Mouse (Mus musculus) embryo, embryonic 9.5 days (tissue): Measurements from ENCODE around the gene Smox.
"Not testable (repeated sequence)": the region's sequence is repeated elsewhere in the genome, so short reads cannot be mapped to it uniquely, and the experiment has no call there.

ENCODE experiments used
- DNase-seq: peaks from one replicate; pipeline ENCODE4 v3.0.0-alpha.2; 2017; ENCODE audit errors: extremely low spot score

Gene Smox

DNA sequence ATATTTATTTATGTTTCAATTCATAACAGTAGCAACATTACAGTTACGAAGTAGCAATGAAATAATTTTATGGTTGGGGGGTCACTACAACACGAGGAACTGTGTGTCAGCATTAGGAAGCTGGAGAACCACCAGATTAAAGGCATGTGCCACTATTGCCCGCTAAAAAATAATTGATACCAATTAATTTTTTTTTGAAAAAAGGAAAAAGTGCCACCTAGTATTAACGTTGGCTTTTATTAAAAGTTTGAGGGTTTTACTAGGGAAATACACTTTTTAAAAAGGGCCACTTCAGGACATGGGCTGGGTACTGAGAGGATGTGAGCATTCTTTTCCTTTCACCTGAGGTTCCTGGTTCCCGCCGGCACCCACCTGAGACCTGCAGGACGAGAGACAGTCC, at the start of gene Smox:
Gene Smox, plus strand, starts transcription at position 301 of the 400 bp plus-strand sequence.
- no peak for DNase-seq

DNA sequence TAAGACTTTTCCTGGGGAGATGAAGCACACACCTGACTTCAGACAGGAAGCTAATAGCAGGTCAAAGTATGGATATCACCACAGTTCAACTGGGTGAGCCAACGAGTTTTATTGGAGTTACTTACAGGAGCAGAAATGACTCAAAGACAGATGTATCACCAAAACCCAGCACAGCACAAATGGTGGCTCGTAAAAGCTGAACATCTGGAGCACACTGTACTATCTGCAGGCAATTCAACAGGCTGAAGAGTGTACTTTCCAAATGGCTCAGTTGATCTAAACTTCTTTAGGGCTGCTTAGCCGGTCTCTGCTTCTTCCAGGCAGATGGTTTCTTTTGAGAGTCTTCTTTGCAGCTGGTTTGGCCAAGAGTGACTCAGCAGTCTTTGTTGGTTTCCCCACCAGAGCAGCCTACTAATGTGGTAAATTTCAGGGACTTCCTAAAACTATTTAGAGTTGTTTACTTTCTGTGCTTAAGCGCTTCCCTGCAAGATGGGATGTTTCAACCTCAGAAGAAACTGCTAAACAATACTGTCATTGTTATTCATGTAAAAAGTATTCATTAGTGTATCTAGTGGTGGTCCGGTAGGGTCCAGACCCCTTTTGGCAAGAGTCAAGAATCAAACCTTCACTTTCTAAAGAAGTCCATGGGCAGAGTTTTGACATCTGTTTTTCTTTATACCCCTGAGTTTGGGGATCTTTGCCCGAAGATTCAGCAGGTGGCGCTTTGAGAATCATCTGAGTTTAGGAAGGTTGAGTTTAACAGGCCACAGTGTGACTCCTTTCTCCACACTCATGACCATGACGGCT, 48.0 kb upstream of the Smox start:
- no peak for DNase-seq

DNA sequence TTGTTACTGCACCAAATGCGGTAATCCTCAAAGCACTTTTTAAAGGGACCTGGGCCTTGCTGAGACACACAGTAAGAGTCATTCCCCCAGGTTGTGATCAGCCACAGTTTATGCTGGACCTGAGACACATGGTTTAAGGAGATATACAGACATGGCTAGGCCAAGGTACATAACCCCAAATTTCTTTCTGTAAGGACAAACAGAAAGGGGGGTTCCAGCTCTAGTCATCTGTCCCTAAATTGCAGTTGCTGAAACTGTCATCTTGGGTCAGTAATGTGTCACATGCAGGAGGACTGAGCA, 47.5 kb upstream of the Smox start:
- DNase-seq: no peak

- DNase-seq: no peak
Observed at GRCm38 (mm10) chr2:131446416-131446982, 44.8 kb upstream of the Smox start.

DNA sequence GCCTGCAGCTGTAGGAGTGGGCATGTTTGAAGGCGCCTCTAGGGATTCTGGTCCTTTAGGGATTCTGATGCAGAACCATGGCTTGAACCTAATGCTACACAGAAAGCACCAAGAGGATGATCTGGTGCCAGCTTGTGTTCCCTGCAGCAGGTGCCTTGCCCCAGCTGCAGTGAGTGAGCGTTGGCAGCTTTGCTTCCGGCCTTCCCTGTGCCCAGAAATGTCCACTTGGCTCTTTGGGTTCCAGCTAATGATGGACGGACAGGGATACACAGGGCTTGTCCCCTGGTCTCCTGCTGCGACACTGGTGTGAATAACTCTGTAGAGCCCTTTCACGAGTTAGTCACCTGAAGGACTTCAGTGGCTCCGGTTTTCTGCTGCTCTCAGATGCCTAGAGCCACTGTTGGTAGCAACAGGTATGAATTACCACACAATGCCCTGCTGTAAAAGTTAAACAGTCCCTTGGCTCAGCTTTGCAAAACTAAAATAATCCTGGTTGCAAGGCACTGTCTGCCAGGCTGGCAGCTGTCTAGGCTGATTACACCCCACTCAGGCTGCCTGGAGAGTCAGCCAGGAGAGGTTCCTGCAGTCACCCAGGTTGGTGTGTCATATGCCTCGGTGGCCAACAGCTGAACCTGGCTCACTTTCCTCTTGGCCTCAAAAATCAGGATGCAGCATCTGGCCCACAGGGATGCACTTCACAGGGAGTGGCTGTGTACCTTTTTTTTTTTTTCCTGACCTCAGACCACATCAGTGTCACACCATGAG, 43.5 kb upstream of the Smox start:
- no peak for DNase-seq

- DNase-seq: no peak
Observed at GRCm38 (mm10) chr2:131448353-131448752, 42.9 kb upstream of the Smox start.

GRCm38 (mm10) chr2:131449720-131450119, 41.6 kb upstream of the Smox start:
- DNase-seq: no peak

- DNase-seq: no peak
Observed at GRCm38 (mm10) chr2:131450491-131450890, 40.8 kb upstream of the Smox start.

DNA sequence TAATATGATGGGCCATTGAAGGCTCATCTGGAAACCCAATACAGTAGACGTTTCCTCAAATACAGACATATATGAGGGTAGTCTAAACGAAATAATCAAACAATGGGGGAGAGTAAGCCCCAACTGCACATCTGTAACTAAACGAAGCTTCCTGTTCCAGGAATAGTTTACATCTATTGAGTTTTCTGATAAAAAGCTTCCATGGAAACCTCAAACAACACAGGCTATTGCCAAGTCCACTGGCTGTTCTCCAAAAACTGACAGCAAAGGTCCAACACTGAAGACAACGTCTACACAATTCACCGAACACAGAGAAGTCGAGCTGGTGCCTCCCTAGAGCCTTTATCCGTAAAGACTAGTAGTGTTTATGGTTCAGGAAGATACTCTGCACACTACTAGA, 33.6 kb upstream of the Smox start:
- DNase-seq: no peak

- DNase-seq: no peak
Observed at GRCm38 (mm10) chr2:131460946-131461682, 30.2 kb upstream of the Smox start.

- DNase-seq: no peak
Observed at GRCm38 (mm10) chr2:131462991-131463390, 28.3 kb upstream of the Smox start.

GRCm38 (mm10) chr2:131464147-131464546, 27.1 kb upstream of the Smox start:
- no peak for DNase-seq

DNA sequence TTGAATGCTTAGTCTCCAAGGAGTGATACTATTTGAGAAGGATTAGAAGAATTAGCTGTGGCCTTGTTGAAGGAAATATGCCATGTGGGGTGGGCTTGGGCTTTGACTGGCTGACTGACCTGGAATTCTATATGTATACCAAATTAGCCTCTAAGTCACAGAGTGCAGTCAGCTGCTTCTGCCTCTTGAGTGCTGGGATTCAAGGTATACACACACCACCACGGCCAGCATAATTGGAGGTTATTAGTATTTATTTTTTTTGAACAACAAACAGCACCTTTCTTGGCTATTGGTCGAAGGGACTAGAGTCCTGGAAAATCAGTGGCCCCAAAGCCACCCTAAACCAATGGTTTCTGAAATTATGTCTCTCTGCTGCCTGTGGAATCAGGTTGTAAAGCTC, 24.6 kb upstream of the Smox start:
- no peak for DNase-seq

- no peak for DNase-seq
Observed at GRCm38 (mm10) chr2:131469916-131470315, 21.4 kb upstream of the Smox start.

DNA sequence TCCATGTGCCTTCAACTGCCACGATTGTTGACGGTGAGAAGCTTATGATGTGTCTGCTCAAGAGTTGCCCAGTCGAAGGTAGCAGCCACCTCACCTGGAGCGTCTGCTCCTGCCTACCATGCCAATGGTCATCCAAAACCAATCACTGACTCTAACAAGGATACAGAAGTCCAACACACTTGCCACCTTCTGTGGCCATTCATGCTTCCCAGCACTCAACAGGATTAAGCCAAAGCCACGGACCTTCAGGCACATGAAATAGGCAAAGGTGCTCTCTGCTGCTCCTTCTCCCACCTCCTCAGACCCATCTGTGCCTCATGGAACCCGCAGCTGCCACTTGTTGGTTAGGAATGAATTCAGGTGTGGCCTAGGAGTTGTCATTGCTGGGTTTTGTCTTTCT, 17.5 kb upstream of the Smox start:
- no peak for DNase-seq

GRCm38 (mm10) chr2:131477105-131477504, 14.2 kb upstream of the Smox start:
- DNase-seq: not testable (repeated sequence)

DNA sequence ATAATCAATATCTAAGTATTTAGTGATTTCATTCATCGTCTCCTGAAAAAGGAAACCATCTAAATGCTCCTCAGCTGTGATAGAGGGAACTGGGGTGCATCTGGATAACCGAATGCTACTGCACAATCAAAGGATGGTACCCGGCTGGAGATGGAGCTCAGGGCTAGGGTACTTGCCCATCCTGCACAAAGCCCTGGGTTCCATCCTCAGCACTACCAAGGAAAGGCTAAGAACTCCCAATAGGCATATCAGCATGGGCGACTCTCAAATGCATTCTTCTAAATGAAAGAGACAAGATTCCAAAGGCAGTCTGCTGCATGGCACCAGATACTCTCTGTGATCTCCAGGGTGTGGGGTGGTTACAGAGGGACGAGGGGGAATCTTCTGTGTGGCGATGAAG, 13.4 kb upstream of the Smox start:
- no peak for DNase-seq

DNA sequence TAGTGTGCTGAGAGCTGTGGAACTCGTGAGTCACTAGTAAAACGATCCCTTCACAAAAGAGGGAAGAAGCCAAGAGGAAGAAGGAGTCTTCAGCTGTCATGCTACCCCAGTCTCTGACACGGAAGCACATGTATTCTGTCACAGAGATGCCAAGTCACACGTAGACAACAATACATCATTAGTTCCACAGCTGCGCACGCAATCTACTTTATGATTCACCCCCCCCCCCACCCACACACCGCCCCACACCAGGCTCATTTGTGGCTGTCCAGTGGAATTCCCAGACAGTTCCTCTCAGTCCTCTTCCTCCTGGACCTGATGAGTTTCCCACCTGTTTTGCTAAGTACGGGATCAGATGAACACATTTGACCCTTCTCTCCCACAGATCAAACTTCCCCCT, 12.9 kb upstream of the Smox start:
- no peak for DNase-seq

DNA sequence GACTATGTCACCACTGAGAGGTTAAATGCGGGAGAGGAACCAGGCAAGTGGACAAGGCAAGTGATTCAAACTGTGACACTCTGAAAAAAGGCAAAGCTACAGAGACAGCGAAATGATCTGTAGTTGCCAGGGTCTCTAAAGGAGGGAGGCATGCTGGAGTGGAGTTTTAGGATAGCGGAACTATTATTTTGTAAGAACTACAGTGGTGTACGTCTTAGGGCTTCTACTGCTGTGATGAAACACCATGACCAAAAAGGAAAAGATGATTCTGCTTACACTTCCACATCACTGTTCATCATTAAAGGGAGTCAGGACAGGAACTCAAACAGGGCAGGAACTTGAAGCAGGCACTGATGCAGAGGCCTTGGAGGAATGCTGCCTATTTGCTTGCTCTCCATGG, 12.4 kb upstream of the Smox start:
- no peak for DNase-seq

- DNase-seq: no peak
Observed at GRCm38 (mm10) chr2:131481733-131482132, 9.6 kb upstream of the Smox start.

- no peak for DNase-seq
Observed at GRCm38 (mm10) chr2:131482478-131482877, 8.8 kb upstream of the Smox start.

DNA sequence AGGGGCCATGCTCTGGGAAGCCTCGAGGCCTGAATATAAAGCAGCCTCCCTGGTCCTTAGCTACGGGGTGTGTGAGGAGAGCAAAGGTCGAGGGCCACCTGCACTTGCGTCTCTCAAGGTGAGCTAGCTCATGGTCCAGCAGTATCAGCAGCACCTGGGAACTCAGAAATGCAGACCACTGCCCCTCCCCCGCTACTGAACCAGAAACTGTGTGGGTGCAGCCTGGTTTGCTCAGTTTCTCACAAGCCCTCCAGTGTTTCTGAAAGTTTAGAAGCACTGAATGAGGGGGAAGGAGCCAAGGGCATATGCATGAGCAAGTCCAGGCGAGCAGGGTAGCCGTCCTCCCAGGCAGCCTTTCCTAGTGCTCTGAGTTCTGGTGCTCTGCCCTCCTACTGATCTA, 7.7 kb upstream of the Smox start:
- DNase-seq: no peak
